Mouse (Mus musculus): ENCODE measurements around the gene Exo5. TPM values are rescaled to one million over a fixed set of nuclear protein-coding genes. Genes with fewer than 3 reads are reported as not detected.

The Exo5 gene
- 11.3 and 12.2 TPM in 2 replicates for polyA plus RNA-seq (2012; rRNA removed)

- TF ChIP-seq CTCF (IDR thresholded peaks at IDR 0.05; ENCODE audit: extremely low read depth, insufficient read depth, low read length) (no peak), POLR2A (IDR thresholded peaks at IDR 0.05; ENCODE audit: extremely low read depth, insufficient read depth, low read length) (peak; percentile 98)
- no peaks in the 10 kb centered on the region for H3K4me1 ChIP-seq (ENCODE audit: control insufficient read depth, insufficient read depth, low read length)
- 0 out of 2 replicates have a peak within 1 kb of the TSS, but pooled peaks have one; percentile 0 for H3K27ac ChIP-seq (ENCODE audit: insufficient read depth, low read length)
- H3K4me3 ChIP-seq (ENCODE audit: insufficient read depth, low read length): peak within 1 kb of the TSS; percentile 93
Observed at GRCm38 (mm10) chr4:120924554-120925299, at the start of gene Exo5. Exo5 (minus strand) TSS chr4:120925017.

DNA sequence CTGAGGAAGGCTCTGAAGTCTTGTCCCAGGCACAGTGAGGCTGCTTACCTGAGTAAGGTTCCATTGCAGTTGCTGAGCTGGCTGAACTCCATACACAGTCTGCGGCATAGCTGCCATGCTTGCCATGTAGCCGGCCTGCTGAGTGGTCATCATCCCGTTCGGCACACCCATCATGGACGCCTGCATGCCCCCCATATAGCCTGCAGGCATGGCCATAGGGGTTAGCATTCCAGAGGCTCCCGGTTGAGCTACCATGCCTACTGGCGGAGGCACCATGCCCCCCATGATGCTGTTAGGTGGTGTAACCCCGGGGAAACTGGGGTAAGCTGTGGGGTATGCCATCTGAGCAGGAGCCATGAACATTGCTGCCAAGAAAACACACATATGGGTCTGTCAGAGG is 47.0 kb upstream of the Exo5 start:
- H3K4me3 ChIP-seq (ENCODE audit: insufficient read depth, low read length): no peak overlapping the region
- peaks cover 3% of the 10 kb centered on the region; the same call in 1 of the 2 replicates for H3K4me1 ChIP-seq (ENCODE audit: control insufficient read depth, insufficient read depth, low read length)
- H3K27ac ChIP-seq (ENCODE audit: insufficient read depth, low read length): no peak overlapping the region
- TF ChIP-seq POLR2A (IDR thresholded peaks at IDR 0.05; ENCODE audit: extremely low read depth, insufficient read depth, low read length) (no peak), CTCF (IDR thresholded peaks at IDR 0.05; ENCODE audit: extremely low read depth, insufficient read depth, low read length) (no peak)

DNA sequence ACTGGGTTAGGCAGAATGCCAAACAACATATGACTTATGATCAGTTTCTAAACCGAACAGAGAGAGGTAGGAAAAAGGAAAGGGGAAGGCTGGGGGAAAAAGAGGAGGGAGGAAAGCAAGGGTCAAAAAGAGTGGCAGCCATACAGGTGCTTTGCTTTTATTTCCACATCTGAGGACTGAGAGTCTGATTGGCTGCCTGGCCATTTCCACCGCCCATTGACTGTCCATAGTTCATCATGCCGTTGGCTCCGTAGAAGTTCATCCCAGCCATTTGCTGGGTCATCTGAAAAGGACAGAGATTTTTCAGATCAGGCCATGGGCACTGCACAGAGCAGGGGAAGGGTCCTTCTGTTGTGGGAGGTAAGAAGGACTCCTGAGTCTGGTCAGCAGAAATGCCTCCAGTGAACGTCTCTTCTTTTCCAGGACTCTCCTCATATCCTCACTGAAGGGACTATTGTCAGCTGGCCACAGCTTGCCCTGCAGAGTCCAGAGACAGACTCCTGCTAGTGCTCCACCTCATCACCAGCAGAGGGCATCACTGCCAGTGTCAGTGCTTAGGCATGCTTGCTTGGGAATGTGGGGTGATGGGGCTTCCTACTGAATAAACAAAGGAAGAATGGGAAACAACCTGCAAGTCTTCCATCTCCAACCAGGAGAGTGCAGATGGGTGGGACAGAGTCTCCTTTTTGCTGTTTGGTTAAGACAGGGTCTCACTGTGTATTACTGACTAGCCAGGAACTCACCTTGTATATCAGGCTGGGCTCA is 44.7 kb upstream of the Exo5 start:
- Histone ChIP-seq H3K4me3 (ENCODE audit: insufficient read depth, low read length) (no peak overlapping the region), H3K4me1 (ENCODE audit: control insufficient read depth, insufficient read depth, low read length) (no peaks in the 10 kb centered on the region), H3K27ac (ENCODE audit: insufficient read depth, low read length) (no peak overlapping the region)
- TF ChIP-seq CTCF (IDR thresholded peaks at IDR 0.05; ENCODE audit: extremely low read depth, insufficient read depth, low read length): peak; percentile 57
- no peak for TF ChIP-seq POLR2A (IDR thresholded peaks at IDR 0.05; ENCODE audit: extremely low read depth, insufficient read depth, low read length)

- TF ChIP-seq CTCF (IDR thresholded peaks at IDR 0.05; ENCODE audit: extremely low read depth, insufficient read depth, low read length) (no peak), POLR2A (IDR thresholded peaks at IDR 0.05; ENCODE audit: extremely low read depth, insufficient read depth, low read length) (no peak)
- no peak overlapping the region for H3K4me3 ChIP-seq (ENCODE audit: insufficient read depth, low read length)
- H3K27ac ChIP-seq (ENCODE audit: insufficient read depth, low read length): no peak overlapping the region
- H3K4me1 ChIP-seq (ENCODE audit: control insufficient read depth, insufficient read depth, low read length): no peaks in the 10 kb centered on the region
Observed at GRCm38 (mm10) chr4:120968486-120968885, 43.7 kb upstream of the Exo5 start.

DNA sequence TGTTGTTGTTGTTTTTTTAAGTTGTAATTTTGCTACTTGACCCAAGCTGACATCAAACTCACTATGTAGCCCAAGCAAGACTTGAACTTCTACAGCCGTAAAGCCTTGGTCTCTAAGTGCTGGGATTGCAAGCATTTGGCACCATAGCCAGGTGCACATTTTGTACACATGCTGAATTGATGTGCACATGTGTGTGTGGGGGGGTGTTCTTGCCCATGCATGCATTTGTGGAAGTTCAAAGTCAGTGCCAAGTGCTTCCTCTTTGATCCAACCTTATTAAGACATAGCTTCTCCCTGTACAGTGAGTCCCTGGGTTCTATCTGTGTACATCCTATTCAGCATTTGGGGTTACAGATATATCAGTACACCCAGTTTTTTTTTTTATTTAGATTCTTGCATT is 30.8 kb upstream of the Exo5 start:
- no peak overlapping the region for H3K4me3 ChIP-seq (ENCODE audit: insufficient read depth, low read length)
- H3K27ac ChIP-seq (ENCODE audit: insufficient read depth, low read length): no peak overlapping the region
- no peak for TF ChIP-seq POLR2A (IDR thresholded peaks at IDR 0.05; ENCODE audit: extremely low read depth, insufficient read depth, low read length)
- no peak for TF ChIP-seq CTCF (IDR thresholded peaks at IDR 0.05; ENCODE audit: extremely low read depth, insufficient read depth, low read length)
- no peaks in the 10 kb centered on the region; the same call in 1 of the 2 replicates for H3K4me1 ChIP-seq (ENCODE audit: control insufficient read depth, insufficient read depth, low read length)

DNA sequence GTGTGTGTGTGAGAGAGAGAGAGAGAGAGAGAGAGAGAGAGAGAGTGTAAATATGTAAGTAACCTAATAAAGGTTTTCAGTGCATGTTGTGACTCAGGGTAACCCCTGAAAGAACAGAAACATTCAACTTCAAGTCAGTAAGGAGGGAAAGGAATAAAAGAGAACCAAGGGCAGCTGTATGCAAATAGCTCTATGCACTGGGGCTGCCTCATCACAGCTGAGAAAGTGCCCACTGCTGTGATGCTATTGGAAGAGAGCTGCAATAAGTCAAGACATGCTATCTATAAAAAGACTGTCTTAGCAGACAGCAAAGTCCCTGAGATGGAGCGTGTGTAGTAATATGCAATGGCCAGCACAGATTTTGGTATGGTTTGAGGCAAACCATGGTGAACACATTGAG is 28.9 kb upstream of the Exo5 start:
- no peak for TF ChIP-seq POLR2A (IDR thresholded peaks at IDR 0.05; ENCODE audit: extremely low read depth, insufficient read depth, low read length)
- no peak for TF ChIP-seq CTCF (IDR thresholded peaks at IDR 0.05; ENCODE audit: extremely low read depth, insufficient read depth, low read length)

DNA sequence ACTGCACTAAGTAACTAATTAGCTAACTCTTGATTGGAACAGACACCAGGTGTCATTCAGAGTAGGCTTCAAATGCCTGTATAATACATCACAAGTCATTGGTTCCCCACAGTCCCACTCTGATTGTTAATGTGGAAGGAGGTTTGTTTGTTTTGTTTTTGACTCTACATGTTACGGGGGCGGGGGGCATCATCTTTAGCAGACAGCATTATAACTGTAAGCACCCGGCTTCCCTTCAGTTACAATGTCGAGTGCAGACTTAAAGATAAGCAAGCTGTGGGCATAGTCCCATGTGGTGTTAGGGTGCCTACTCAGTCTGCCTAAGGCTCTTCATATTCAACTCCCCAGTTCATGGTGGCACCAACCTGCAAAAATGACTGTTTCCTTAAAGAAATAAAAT is 28.2 kb upstream of the Exo5 start:
- TF ChIP-seq POLR2A (IDR thresholded peaks at IDR 0.05; ENCODE audit: extremely low read depth, insufficient read depth, low read length): no peak
- no peak for TF ChIP-seq CTCF (IDR thresholded peaks at IDR 0.05; ENCODE audit: extremely low read depth, insufficient read depth, low read length)
- no peak overlapping the region for H3K27ac ChIP-seq (ENCODE audit: insufficient read depth, low read length)
- no peak overlapping the region for H3K4me3 ChIP-seq (ENCODE audit: insufficient read depth, low read length)
- no peaks in the 10 kb centered on the region; the same call in 1 of the 2 replicates for H3K4me1 ChIP-seq (ENCODE audit: control insufficient read depth, insufficient read depth, low read length)

More for the DNA sequence above, 28.9 kb upstream of the Exo5 start:
- Histone ChIP-seq H3K27ac (ENCODE audit: insufficient read depth, low read length) (no peak overlapping the region), H3K4me1 (ENCODE audit: control insufficient read depth, insufficient read depth, low read length) (no peaks in the 10 kb centered on the region; the same call in 1 of the 2 replicates), H3K4me3 (ENCODE audit: insufficient read depth, low read length) (no peak overlapping the region)

- H3K4me1 ChIP-seq (ENCODE audit: control insufficient read depth, insufficient read depth, low read length): no peaks in the 10 kb centered on the region; the same call in 1 of the 2 replicates
- 0 out of 2 replicates have a peak overlapping the region, but pooled peaks have one; percentile 70 for H3K27ac ChIP-seq (ENCODE audit: insufficient read depth, low read length)
- peak overlapping the region; percentile 41 for H3K4me3 ChIP-seq (ENCODE audit: insufficient read depth, low read length)
- no peak for TF ChIP-seq POLR2A (IDR thresholded peaks at IDR 0.05; ENCODE audit: extremely low read depth, insufficient read depth, low read length)
- no peak for TF ChIP-seq CTCF (IDR thresholded peaks at IDR 0.05; ENCODE audit: extremely low read depth, insufficient read depth, low read length)
Observed at GRCm38 (mm10) chr4:120952163-120952562, 27.3 kb upstream of the Exo5 start.

- no peaks in the 10 kb centered on the region; the same call in 1 of the 2 replicates for H3K4me1 ChIP-seq (ENCODE audit: control insufficient read depth, insufficient read depth, low read length)
- TF ChIP-seq CTCF (IDR thresholded peaks at IDR 0.05; ENCODE audit: extremely low read depth, insufficient read depth, low read length) (no peak), POLR2A (IDR thresholded peaks at IDR 0.05; ENCODE audit: extremely low read depth, insufficient read depth, low read length) (peak; percentile 48; the same call in 1 of the 2 replicates)
- H3K27ac ChIP-seq (ENCODE audit: insufficient read depth, low read length): peak within 1 kb of the TSS; percentile 70; the same call in 1 of the 2 replicates
- peak within 1 kb of the TSS; percentile 41 for H3K4me3 ChIP-seq (ENCODE audit: insufficient read depth, low read length)
Observed at GRCm38 (mm10) chr4:120951428-120951973, 26.7 kb upstream of the Exo5 start, which contains the start of gene Zfp69. Zfp69 (minus strand) TSS chr4:120951699.

Measured in cortical plate, adult 2 months (tissue).